Mouse (Mus musculus): ENCODE results near the gene Zfp53. TPM values are rescaled to one million over a fixed set of nuclear protein-coding genes. Genes with fewer than 3 reads are reported as not detected.
A peak's percentile ranks its signal among the peaks of the same experiment; 100 is the strongest.

Zfp53 gene
- polyA plus RNA-seq (2014; fragmentation: Nextera tagmentation; extraction: Ambion mirVana), result 9.9 and 10.7 TPM in 2 replicates

DNA sequence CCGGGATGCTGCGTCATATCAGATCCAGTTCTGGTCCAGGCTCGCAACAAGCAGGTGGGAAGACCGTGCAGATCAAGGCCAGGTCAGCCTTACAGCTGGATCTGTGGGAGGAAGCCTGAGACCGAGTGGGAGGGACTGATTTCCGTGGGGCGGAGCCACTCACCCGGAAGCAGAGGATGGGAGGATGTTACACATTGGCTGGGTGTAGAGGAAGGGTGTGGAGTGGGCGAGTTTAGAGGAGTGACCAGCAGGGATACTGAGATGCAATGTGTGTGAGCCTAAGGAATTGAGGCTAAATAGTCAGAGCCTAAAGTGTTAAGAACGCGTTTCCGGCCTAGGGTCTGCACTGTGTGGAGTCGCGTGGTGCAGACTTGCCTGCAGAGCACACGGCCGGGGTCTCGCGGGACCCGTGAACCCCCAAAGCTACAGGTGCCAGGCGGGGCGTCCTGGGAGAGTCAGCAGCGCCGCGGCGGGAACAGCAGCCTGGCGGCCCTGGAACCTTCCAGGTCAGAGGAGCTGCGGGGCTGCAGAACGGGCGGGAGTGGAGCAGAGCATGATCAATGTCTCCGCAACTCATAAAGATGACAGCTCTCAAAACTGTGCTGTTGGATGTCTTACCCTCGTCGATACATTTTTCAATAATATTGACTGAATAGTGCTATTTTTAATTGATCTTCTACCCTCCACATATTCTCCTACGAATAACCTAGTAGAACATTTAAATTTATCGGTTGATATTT, at the start of gene Zfp53:
Gene Zfp53, plus strand, starts transcription at position 239 of the 740 bp plus-strand sequence.
- DNase-seq (ENCODE audit: low spot score), result peak; percentile 82
- H3K4me2 ChIP-seq (ENCODE audit: low read depth, severe bottlenecking), result peak within 1 kb of the TSS; percentile 69
- ATAC-seq (ENCODE audit: insufficient number of reproducible peaks, low FRiP score, low TSS enrichment, low read depth), result peak; percentile 100
- H3K36me3 ChIP-seq (ENCODE audit: control insufficient read depth, insufficient read depth, low read length), result no peaks in the 10 kb centered on the region
- peak within 1 kb of the TSS; percentile 78 for H3K4me3 ChIP-seq (ENCODE audit: low read depth, low read length)
- 1% methylated on average over 34 of the region's 34 CpGs for WGBS
- no peaks in the 10 kb centered on the region for H3K9me3 ChIP-seq (ENCODE audit: control insufficient read depth, low read length)
- 0 out of 2 replicates have a peak within 1 kb of the TSS, but pooled peaks have one; percentile 52 for H3K27ac ChIP-seq (replicated peaks; ENCODE audit: low read depth, low read length)
- peak within 1 kb of the TSS; percentile 67 for H3K9ac ChIP-seq (ENCODE audit: low read length)
- no peaks in the 10 kb centered on the region for H3K4me1 ChIP-seq (ENCODE audit: control insufficient read depth, insufficient read depth, low read length)
- no peaks in the 10 kb centered on the region for H3K27me3 ChIP-seq (ENCODE audit: control insufficient read depth, insufficient read depth, low read length)

DNA sequence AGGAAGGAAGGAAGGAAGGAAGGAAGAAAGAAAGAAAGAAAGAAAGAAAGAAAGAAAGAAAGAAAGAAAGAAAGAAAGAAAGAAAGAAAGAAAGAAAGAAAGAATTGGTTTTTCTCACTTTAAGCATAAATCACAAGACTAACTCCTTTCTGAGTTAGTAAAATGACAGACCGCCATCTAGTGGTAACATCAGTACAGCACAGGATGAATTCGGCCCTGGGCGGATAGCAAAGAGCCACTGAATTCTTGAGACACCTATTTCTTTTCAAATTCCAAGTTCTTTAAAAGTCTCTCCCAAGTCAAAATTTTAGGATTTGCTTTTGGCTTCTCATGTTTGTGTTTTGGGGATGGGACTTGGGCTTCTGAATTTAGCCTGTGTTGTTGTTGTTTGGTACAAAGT, 39.1 kb upstream of the Zfp53 start:
- Histone ChIP-seq H3K9me3 (ENCODE audit: control insufficient read depth, low read length) (no peaks in the 10 kb centered on the region), H3K4me3 (ENCODE audit: low read depth, low read length) (peak overlapping the region; percentile 57), H3K36me3 (ENCODE audit: control insufficient read depth, insufficient read depth, low read length) (no peaks in the 10 kb centered on the region), H3K27me3 (ENCODE audit: control insufficient read depth, insufficient read depth, low read length) (no peaks in the 10 kb centered on the region), H3K9ac (ENCODE audit: low read length) (0 out of 2 replicates have a peak overlapping the region, but pooled peaks have one; percentile 14), H3K27ac (replicated peaks; ENCODE audit: low read depth, low read length) (peak overlapping the region; percentile 70; the same call in 1 of the 2 replicates), H3K4me2 (ENCODE audit: low read depth, severe bottlenecking) (peak overlapping the region; percentile 53), H3K4me1 (ENCODE audit: control insufficient read depth, insufficient read depth, low read length) (0 out of 2 replicates have a peak, but pooled peaks cover 3% of the 10 kb centered on the region)
- ATAC-seq (ENCODE audit: insufficient number of reproducible peaks, low FRiP score, low TSS enrichment, low read depth) (peak; percentile 63), DNase-seq (ENCODE audit: low spot score) (peak; percentile 76)
- WGBS, result 0% methylated on average over 3 of the region's 3 CpGs

- DNase-seq (ENCODE audit: low spot score), result peak; percentile 89
- peak within 1 kb of the TSS; percentile 53 for H3K4me2 ChIP-seq (ENCODE audit: low read depth, severe bottlenecking)
- H3K36me3 ChIP-seq (ENCODE audit: control insufficient read depth, insufficient read depth, low read length), result no peaks in the 10 kb centered on the region
- peak within 1 kb of the TSS; percentile 70; the same call in 1 of the 2 replicates for H3K27ac ChIP-seq (replicated peaks; ENCODE audit: low read depth, low read length)
- peak within 1 kb of the TSS; percentile 57 for H3K4me3 ChIP-seq (ENCODE audit: low read depth, low read length)
- WGBS, result under 1% methylated on average over 26 of the region's 26 CpGs
- 0 out of 2 replicates have a peak, but pooled peaks cover 3% of the 10 kb centered on the region for H3K4me1 ChIP-seq (ENCODE audit: control insufficient read depth, insufficient read depth, low read length)
- H3K9ac ChIP-seq (ENCODE audit: low read length), result peak within 1 kb of the TSS; percentile 64
- peak; percentile 99 for ATAC-seq (ENCODE audit: insufficient number of reproducible peaks, low FRiP score, low TSS enrichment, low read depth)
- no peaks in the 10 kb centered on the region for H3K27me3 ChIP-seq (ENCODE audit: control insufficient read depth, insufficient read depth, low read length)
- no peaks in the 10 kb centered on the region for H3K9me3 ChIP-seq (ENCODE audit: control insufficient read depth, low read length)
Observed at GRCm38 (mm10) chr17:21450138-21450704, 38.6 kb upstream of the Zfp53 start, which contains the start of gene Zfp51. Gene Zfp51 (plus strand): TSS chr17:21450374.

DNA sequence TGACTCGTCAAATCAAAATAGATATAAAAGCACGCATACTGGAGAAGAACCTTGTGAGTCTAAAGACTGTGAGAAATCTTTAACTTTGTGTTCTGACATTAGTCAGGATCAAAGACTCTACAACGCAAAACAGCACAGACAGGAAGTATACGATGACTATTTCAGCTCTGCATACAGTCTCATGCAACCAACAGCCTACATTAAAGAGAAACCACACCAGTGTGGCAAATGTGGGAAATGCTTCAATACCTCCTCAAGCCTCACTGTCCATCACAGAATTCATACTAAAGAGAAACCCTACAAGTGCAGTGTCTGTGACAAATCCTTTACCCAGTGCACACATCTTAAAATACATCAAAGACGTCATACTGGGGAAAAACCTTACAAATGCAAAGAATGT, 25.2 kb upstream of the Zfp53 start:
- ATAC-seq (ENCODE audit: insufficient number of reproducible peaks, low FRiP score, low TSS enrichment, low read depth) (no peak), DNase-seq (ENCODE audit: low spot score) (no peak)
- H3K4me2 ChIP-seq (ENCODE audit: low read depth, severe bottlenecking), result no peak overlapping the region
- WGBS, result 92% methylated on average over 5 of the region's 5 CpGs
- no peaks in the 10 kb centered on the region for H3K4me1 ChIP-seq (ENCODE audit: control insufficient read depth, insufficient read depth, low read length)
- no peak overlapping the region for H3K27ac ChIP-seq (replicated peaks; ENCODE audit: low read depth, low read length)
- no peak overlapping the region for H3K9ac ChIP-seq (ENCODE audit: low read length)
- no peaks in the 10 kb centered on the region for H3K27me3 ChIP-seq (ENCODE audit: control insufficient read depth, insufficient read depth, low read length)
- no peaks in the 10 kb centered on the region for H3K36me3 ChIP-seq (ENCODE audit: control insufficient read depth, insufficient read depth, low read length)
- H3K4me3 ChIP-seq (ENCODE audit: low read depth, low read length), result no peak overlapping the region
- no peaks in the 10 kb centered on the region for H3K9me3 ChIP-seq (ENCODE audit: control insufficient read depth, low read length)

DNA sequence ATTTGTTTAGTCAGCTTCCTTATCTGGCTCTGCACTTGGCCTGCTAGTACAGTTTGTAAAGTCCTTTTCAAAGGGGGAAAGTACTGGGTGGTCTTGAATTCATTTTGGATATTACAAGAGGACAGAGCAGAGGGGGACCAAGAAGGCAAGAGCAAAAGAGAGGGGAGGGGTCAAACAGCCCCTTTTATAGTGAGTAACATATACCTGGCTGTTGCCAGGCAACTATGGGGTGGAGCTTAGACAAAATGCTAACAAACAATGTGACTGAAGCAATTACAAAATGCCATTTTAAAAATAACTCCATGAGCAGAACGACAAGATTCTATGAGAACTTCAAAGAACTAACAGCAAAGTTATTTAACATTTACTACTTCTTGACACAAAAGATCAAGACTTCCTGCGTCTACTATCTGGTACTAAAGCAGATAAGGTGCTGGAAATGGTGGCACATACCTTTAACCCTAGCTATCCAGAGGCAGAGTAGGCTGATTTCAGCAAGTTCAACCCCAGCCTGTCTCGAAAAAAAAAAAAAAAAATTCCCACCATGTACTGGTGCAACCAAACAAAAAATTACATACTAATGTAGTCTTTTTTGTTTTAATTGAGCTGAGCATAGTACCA, 16.7 kb upstream of the Zfp53 start:
- Histone ChIP-seq H3K4me2 (ENCODE audit: low read depth, severe bottlenecking) (no peak overlapping the region), H3K4me3 (ENCODE audit: low read depth, low read length) (no peak overlapping the region), H3K4me1 (ENCODE audit: control insufficient read depth, insufficient read depth, low read length) (peaks cover 3% of the 10 kb centered on the region; the same call in 1 of the 2 replicates), H3K27ac (replicated peaks; ENCODE audit: low read depth, low read length) (no peak overlapping the region), H3K27me3 (ENCODE audit: control insufficient read depth, insufficient read depth, low read length) (no peaks in the 10 kb centered on the region), H3K9me3 (ENCODE audit: control insufficient read depth, low read length) (no peaks in the 10 kb centered on the region), H3K9ac (ENCODE audit: low read length) (no peak overlapping the region), H3K36me3 (ENCODE audit: control insufficient read depth, insufficient read depth, low read length) (no peaks in the 10 kb centered on the region)
- ATAC-seq (ENCODE audit: insufficient number of reproducible peaks, low FRiP score, low TSS enrichment, low read depth), result no peak
- 77% methylated on average over 3 of the region's 3 CpGs for WGBS
- no peak for DNase-seq (ENCODE audit: low spot score)

DNA sequence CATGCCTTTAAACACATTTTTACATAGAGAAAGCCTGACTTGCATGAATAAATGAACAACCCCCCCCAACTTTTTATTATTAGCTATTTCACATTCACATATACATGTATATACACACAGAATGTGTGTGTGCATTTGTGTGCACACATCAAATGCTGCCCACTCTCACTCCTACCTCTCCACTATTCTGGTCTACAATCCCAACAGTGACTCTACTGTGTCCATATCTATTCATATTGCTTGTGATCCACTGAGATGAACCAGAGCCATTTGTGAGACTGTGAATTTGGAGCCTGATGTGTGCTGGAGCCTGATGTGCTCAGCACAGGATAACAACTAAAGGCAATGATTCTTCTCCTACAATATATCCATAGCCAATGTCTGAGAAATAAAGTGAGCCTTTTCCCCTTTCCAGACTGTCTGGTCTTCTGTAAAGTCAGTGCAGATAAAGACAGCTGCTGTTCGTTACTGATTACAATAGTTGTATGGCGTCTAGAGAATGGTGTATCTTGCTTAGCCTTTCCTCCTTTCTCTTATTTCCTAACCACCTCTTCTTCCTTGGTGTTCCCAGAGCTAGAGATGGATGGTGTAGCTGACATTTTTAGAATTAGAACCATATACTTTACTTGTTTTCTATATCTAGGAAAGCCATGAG, 16.0 kb upstream of the Zfp53 start:
- Histone ChIP-seq H3K9ac (ENCODE audit: low read length) (no peak overlapping the region), H3K27ac (replicated peaks; ENCODE audit: low read depth, low read length) (no peak overlapping the region), H3K4me1 (ENCODE audit: control insufficient read depth, insufficient read depth, low read length) (peaks cover 3% of the 10 kb centered on the region; the same call in 1 of the 2 replicates), H3K27me3 (ENCODE audit: control insufficient read depth, insufficient read depth, low read length) (no peaks in the 10 kb centered on the region), H3K9me3 (ENCODE audit: control insufficient read depth, low read length) (no peaks in the 10 kb centered on the region), H3K4me3 (ENCODE audit: low read depth, low read length) (no peak overlapping the region), H3K4me2 (ENCODE audit: low read depth, severe bottlenecking) (no peak overlapping the region), H3K36me3 (ENCODE audit: control insufficient read depth, insufficient read depth, low read length) (no peaks in the 10 kb centered on the region)
- DNase-seq (ENCODE audit: low spot score), result no peak
- no peak for ATAC-seq (ENCODE audit: insufficient number of reproducible peaks, low FRiP score, low TSS enrichment, low read depth)
- 42% methylated on average over 2 of the region's 2 CpGs for WGBS

DNA sequence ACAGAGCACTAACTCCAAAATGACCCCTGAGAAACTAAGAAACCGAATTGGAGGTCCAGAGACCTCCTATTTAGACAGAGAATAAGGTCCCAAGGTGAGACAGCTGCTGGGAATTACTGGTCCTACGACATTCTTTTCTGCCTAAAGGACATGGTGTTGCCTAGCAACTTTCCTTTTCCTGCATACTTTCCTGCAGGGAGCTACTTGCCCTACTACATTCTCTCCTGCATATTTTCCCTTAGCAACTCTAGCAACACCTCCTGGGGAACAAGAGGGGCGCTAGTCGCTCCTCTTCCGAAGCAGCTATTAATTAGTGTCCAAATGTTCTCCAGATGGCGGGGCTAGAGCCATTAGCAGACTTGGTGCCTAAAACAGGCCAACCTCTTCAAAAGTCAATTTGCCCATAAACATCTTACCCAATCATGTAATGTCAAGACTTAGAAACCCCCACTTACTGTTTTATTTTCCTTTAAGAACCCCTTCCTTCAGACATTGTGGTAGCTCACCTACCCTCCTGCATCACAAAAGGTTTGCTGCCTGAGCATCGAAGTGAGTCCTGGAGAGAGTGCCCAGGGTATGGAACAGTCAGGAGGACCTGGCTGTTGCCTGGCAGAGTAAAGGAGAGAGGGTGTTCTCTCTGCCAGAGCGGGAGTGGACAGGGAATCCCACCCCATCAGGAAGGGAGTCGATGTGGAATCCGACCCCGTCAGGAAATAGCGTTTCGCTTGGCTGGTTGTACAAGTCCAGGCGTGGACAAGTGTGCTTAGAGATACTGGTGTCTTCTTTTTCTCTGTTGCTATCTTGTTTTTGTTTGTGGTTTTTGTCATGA, 15.2 kb upstream of the Zfp53 start:
- H3K4me3 ChIP-seq (ENCODE audit: low read depth, low read length), result no peak overlapping the region
- H3K4me1 ChIP-seq (ENCODE audit: control insufficient read depth, insufficient read depth, low read length), result peaks cover 3% of the 10 kb centered on the region; the same call in 1 of the 2 replicates
- H3K9me3 ChIP-seq (ENCODE audit: control insufficient read depth, low read length), result no peaks in the 10 kb centered on the region
- H3K4me2 ChIP-seq (ENCODE audit: low read depth, severe bottlenecking), result 0 out of 2 replicates have a peak overlapping the region, but pooled peaks have one; percentile 12
- ATAC-seq (ENCODE audit: insufficient number of reproducible peaks, low FRiP score, low TSS enrichment, low read depth) (peak; percentile 92), DNase-seq (ENCODE audit: low spot score) (peak; percentile 67)
- no peaks in the 10 kb centered on the region for H3K27me3 ChIP-seq (ENCODE audit: control insufficient read depth, insufficient read depth, low read length)
- no peaks in the 10 kb centered on the region for H3K36me3 ChIP-seq (ENCODE audit: control insufficient read depth, insufficient read depth, low read length)
- H3K9ac ChIP-seq (ENCODE audit: low read length), result no peak overlapping the region
- H3K27ac ChIP-seq (replicated peaks; ENCODE audit: low read depth, low read length), result peak overlapping the region; percentile 68
- WGBS, result 19% methylated on average over 14 of the region's 14 CpGs

All from limb, embryonic 11.5 days (tissue).